Mouse (Mus musculus): ENCODE measurements at regions not wholly inside any gene's neighbourhood (a gene's known extent, or its start where the extent isn't known, plus 50 kb on each side); places are given as distances from the start of the nearest gene placed in this dataset.
"Not testable (repeated sequence)": the region's sequence is repeated elsewhere in the genome, so short reads cannot be mapped to it uniquely, and the experiment has no call there.

GRCm38 (mm10) chr8:56932421-56932820, 381.5 kb downstream of the Fbxo8 start:
- DNase-seq, result no peak

GRCm38 (mm10) chr8:56962186-56962585, 358.6 kb upstream of the Hand2 start:
- DNase-seq, result no peak

DNA sequence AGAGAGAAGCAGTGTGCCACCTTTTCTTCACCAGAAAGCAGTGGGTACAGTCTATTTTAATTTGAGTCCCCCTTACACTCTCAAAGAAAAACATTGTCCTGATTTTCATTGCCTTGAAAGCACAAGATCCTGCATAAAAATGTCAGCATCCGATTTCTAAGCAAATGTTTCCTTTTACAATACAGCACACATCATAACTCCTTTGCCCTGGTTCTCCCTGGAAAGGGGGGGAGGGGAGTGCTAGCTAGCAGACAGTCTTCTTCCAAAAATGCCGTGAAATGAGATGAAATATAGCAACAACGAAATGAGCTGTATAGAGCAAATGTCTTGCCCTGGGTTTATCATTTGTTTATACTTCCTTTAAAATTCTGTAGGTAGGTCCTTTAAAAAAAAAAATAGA, 350.5 kb upstream of the Hand2 start:
- no peak for DNase-seq

DNA sequence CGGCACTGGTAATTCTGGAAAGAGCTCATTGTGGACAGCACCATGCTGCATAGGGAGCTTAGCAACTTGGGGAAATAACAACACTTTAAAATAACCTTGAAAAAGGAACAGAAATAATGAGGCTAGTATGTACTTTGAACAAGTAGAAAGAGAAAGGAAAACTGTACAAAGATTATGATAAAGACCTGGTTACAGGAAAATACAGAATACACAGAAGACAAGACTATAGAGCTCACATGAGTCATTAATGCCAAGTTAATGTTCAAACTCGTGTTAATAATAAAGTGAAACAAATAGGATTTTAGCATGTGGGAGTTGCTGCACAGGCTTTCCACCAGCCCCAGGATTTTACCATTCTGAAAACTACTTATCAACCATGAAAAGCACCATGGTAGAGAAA, 341.8 kb upstream of the Hand2 start:
- DNase-seq, result no peak

DNA sequence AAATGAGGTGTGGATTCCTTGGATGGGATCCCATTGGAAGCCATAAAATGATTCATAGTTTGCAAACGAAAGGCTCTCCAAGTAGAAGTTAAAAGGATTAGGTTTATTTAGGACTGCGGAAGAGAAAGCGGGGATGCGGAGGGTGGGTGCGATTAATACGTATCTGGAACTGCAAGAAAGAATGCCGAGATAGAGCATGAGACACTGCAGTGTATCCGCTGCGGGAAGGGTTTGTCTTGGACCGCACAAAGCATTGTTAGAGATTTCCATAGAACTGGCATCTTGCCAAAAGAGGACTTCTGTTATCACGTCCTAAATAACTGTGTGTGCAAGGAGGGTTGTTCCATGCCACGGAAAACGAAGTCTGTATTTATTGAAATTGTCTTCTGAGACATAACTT, 341.4 kb upstream of the Hand2 start:
- DNase-seq, result no peak

DNA sequence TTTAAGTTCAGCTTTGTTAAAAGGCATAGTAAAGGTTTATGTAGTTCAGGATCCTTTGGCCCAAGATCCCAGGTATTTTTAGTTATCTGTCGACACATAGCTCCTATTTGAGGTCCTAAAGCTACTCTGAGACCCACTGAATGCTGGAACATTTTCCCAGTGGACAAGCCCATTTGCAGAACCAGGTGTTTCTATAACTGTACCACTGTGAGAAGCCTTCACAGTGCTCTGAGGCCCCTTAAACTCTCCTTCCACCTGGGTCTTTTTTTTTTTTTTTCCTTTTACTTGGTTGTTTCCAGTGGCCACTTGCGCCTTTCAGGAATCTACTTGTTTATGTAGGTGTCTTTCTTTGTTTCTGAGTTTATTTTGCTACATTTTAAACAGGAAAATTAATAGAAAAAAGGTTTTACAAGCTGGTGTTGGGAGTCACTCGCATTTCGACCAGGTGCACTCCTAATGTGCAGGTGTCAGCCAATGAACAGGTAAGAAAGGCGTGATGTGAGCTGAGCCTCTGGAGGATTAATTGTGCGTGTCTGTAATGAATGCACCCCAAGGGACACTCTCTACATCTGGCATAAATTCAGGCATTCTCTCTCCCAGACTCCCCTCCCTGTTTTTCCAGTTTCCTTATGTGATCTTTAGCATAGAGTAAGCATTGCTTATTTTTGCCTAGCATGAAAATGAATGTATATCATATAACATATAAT, 310.3 kb upstream of the Hand2 start:
- no peak for DNase-seq

GRCm38 (mm10) chr8:57013813-57014320, 306.9 kb upstream of the Hand2 start:
- DNase-seq, result peak; percentile 10

DNA sequence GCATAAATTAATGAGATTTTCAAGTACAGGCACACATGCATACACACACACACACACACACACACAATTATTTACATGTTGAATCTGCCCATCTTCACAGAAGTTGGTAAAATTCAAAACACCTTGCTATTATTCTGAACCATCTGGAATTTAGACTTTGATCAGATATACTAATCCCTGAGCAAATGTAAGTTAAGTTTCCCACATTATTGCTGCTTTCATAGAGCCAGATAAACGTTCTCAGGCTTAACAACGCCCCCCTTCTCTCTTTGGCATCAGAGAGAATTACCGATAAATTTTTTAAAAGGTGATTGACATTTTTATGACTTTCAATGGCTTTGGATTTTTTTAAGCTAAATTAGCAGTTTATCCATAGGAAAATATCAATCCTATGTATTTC, 304.5 kb upstream of the Hand2 start:
- no peak for DNase-seq

GRCm38 (mm10) chr8:57028096-57028495, 292.7 kb upstream of the Hand2 start:
- DNase-seq, result not testable (repeated sequence)

DNA sequence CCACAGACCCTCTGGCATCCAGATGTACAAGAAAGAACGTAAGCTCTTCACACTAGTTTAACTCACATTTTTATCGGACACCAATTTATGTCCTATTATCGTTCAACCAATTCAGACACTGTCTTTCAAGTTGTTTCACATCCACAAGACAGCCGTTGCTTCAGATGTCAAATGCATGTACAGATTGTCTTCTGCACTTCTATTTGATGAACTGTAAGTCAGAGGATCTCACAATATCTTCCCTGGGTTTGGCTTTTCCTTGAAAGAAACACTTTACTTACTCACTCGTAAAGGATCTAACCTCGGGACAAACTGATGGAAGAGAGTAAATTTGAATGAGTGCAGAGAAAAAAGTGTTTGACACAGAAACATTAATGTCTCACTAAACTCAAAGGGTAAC, 272.3 kb upstream of the Hand2 start:
- DNase-seq, result no peak

- DNase-seq, result no peak
Measured at GRCm38 (mm10) chr8:57048909-57049308, 271.9 kb upstream of the Hand2 start.

GRCm38 (mm10) chr8:57052661-57053060, 268.1 kb upstream of the Hand2 start:
- no peak for DNase-seq

GRCm38 (mm10) chr8:57076995-57077394, 243.8 kb upstream of the Hand2 start:
- no peak for DNase-seq

- no peak for DNase-seq
Measured at GRCm38 (mm10) chr8:57086811-57087210, 234.0 kb upstream of the Hand2 start.

DNA sequence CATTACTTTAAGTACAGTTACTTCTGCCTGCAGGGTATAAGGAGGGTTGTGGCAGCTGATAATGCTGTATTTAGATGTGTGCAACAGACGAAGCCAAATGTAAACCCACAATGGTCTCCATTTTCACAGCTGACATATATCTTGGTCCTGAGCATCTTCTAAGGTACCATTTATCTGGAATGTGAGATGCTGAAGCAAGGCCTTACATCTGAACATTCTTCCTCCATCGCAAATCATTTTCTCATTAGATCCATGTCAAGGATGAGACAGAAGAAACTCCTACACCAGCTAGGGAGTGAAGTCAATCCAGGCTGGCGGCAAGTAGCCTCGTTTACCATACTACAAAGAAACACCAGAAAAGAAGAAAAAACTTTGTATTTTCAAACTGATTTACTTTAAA, 228.4 kb upstream of the Hand2 start:
- no peak for DNase-seq

- DNase-seq, result no peak
Measured at GRCm38 (mm10) chr8:57095169-57095568, 225.6 kb upstream of the Hand2 start.

DNA sequence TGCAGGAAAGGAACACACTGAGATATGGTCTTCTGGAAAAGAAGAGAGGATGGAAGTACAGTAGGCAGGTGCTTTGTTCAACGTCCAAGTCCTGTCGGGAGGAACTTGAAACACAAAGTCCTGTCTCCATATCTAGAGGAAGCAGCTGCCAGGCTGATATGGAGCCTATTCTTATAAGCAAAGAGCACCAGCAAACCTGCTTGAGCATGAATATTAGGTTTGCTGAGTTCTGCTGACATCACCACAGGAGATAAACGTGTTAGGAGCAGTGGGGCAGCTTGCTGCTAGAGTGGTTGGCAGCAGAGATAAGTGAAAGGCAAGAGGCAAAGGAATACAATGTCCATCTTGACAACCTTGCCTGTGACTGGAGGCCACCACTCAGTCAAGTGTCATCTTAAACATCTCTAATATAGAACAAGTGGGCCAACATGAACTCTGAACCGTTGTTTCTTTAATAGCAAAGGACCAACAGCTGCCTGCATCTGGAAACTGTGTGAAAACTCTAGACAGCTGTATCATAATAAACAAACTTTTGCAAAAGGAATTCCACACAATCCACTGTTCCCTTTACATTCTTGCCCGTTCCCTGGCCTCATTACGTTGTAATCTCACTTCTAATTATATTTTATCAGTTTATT, 209.9 kb upstream of the Hand2 start:
- DNase-seq, result not testable (repeated sequence)

GRCm38 (mm10) chr8:57111403-57111771, 209.4 kb upstream of the Hand2 start:
- no peak for DNase-seq

- no peak for DNase-seq
Measured at GRCm38 (mm10) chr8:57113915-57114314, 206.9 kb upstream of the Hand2 start.

DNA sequence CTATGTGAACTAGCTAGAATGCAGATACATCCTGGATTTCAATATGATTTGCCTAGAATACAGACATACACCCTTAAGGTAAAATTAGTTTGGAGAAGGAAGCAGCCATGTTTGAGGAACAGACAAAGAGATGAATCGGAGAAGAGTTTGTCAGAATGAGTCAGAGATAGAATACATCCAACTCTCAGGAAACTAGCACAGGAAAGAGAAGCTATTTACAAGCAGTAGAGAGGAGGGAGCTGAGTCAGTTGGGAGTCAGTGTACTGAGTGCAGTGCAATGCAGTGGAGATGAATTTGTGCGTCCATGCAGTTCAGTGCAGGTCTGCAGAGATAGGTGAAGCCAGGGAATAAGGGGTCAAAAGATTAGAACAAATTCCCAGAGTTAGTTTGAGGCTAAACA, 205.5 kb upstream of the Hand2 start:
- DNase-seq, result no peak

DNA sequence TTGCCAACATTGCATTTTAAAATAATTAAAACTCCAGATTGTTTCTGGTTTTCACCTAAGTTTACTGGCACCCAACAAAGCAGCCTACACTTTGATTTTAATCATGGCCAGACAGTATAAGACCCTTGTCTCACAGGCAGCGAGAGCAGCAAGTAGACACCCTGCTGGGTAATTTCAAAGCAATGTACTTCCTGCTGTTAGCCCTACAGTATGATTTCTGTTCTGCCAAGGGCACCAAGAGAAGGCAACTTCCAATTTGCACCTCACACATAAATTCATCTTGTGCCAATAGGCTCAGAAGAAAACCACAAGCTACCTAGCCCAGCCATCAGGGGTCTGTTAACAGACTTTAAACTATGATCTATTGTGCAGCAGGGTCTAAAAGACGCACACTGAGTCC, 186.7 kb upstream of the Hand2 start:
- DNase-seq, result no peak

DNA sequence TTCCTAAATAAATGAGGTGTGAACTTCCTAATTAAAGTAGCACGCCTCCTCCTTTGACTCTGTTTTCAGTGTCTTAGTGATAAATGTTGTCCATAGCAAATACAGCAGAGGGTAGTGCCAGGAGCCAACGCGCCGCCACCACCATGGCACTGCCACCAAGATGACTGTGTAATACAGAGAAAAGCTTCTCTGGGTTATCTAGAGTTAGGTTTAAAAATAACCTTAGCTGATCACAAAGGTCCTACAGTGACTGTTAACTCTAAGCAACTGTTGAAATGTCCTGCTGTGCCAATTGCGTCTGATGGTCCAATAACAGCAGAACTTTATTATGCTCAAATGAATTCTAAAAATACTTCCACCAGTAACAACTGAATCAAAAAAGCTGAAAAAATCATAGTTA, 186.1 kb upstream of the Hand2 start:
- no peak for DNase-seq

GRCm38 (mm10) chr8:57148036-57148435, 172.7 kb upstream of the Hand2 start:
- DNase-seq, result no peak

DNA sequence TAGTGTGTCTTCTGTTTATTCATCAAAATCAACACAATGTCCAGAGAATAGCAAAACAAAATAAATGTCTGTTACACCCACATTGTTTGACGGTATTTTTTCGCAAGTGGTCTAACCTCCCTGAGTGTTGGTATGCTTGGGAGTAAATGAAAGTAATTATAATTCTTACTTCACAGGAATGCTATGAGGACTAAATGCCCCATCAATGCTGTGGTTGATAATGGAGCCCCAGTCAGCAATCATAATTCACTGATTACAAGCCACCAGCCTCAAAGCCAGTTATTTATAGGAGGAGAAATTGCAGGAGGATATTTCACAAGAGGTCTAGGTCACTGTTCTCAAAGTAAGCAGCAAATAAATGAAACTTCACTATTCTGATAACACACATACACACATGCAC, 129.6 kb upstream of the Hand2 start:
- no peak for DNase-seq

DNA sequence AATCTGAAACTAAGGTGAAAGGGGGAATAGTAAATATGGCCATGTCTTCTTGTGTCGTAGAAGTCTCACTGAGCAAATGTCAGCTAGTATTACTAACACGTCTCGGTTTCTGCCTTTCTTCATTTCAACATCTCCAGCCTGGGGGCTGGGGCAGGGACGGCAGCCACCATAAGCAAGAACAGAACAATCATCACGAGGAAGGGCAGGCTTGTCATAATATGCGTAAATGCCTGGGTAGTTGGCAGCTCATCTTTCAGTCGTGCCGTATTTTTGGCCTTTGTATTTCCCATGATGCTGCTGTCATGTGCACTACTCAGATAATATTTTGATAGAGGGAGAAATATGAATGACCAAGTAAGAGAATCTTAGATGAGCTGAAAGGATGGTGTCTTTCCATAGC, 120.5 kb upstream of the Hand2 start:
- no peak for DNase-seq

Measured in layer of hippocampus, adult 9-11 months (tissue).